Mouse (Mus musculus): ENCODE measurements around the gene Msx2. TPM values are rescaled to one million over a fixed set of nuclear protein-coding genes. Genes with fewer than 3 reads are reported as not detected.

The Msx2 gene
- polyA plus RNA-seq (2012): not detected in 2 replicates

- no peak for TF ChIP-seq TAL1 (IDR thresholded peaks at IDR 0.05; ENCODE audit: low read length)
- TF ChIP-seq GATA1 (IDR thresholded peaks at IDR 0.05; ENCODE audit: low read length): no peak
- no peaks in the 10 kb centered on the region for H3K4me1 ChIP-seq (ENCODE audit: control insufficient read depth)
- H3K9me3 ChIP-seq (ENCODE audit: control insufficient read depth, low read length): no peaks in the 10 kb centered on the region; the same call in 1 of the 2 replicates
- H3K36me3 ChIP-seq (ENCODE audit: control insufficient read depth): no peaks in the 10 kb centered on the region
- no peak within 1 kb of the TSS for H3K4me3 ChIP-seq (replicated peaks)
- peaks cover 93% of the 10 kb centered on the region for H3K27me3 ChIP-seq (ENCODE audit: control insufficient read depth)
Observed at GRCm38 (mm10) chr13:53472614-53473124, at the start of gene Msx2. Gene Msx2, minus strand, starts transcription at chr13:53473074.

GRCm38 (mm10) chr13:53521468-53521867, 48.6 kb upstream of the Msx2 start:
- Histone ChIP-seq H3K27me3 (ENCODE audit: control insufficient read depth) (no peaks in the 10 kb centered on the region), H3K4me1 (ENCODE audit: control insufficient read depth) (no peaks in the 10 kb centered on the region), H3K9me3 (ENCODE audit: control insufficient read depth, low read length) (peaks cover under 1% of the 10 kb centered on the region; the same call in 1 of the 2 replicates), H3K36me3 (ENCODE audit: control insufficient read depth) (no peaks in the 10 kb centered on the region), H3K4me3 (replicated peaks) (no peak overlapping the region)
- TF ChIP-seq GATA1 (IDR thresholded peaks at IDR 0.05; ENCODE audit: low read length) (no peak), TAL1 (IDR thresholded peaks at IDR 0.05; ENCODE audit: low read length) (no peak)

GRCm38 (mm10) chr13:53520343-53520937, 47.6 kb upstream of the Msx2 start:
- Histone ChIP-seq H3K4me3 (replicated peaks) (no peak overlapping the region), H3K4me1 (ENCODE audit: control insufficient read depth) (no peaks in the 10 kb centered on the region), H3K36me3 (ENCODE audit: control insufficient read depth) (no peaks in the 10 kb centered on the region), H3K9me3 (ENCODE audit: control insufficient read depth, low read length) (peaks cover 5% of the 10 kb centered on the region), H3K27me3 (ENCODE audit: control insufficient read depth) (no peaks in the 10 kb centered on the region)
- no peak for TF ChIP-seq GATA1 (IDR thresholded peaks at IDR 0.05; ENCODE audit: low read length)
- TF ChIP-seq TAL1 (IDR thresholded peaks at IDR 0.05; ENCODE audit: low read length): no peak

GRCm38 (mm10) chr13:53519727-53520126, 46.9 kb upstream of the Msx2 start:
- no peaks in the 10 kb centered on the region for H3K36me3 ChIP-seq (ENCODE audit: control insufficient read depth)
- H3K4me3 ChIP-seq (replicated peaks): no peak overlapping the region
- TF ChIP-seq GATA1 (IDR thresholded peaks at IDR 0.05; ENCODE audit: low read length) (no peak), TAL1 (IDR thresholded peaks at IDR 0.05; ENCODE audit: low read length) (no peak)
- peaks cover 5% of the 10 kb centered on the region for H3K9me3 ChIP-seq (ENCODE audit: control insufficient read depth, low read length)
- no peaks in the 10 kb centered on the region for H3K4me1 ChIP-seq (ENCODE audit: control insufficient read depth)
- H3K27me3 ChIP-seq (ENCODE audit: control insufficient read depth): no peaks in the 10 kb centered on the region

- no peaks in the 10 kb centered on the region for H3K27me3 ChIP-seq (ENCODE audit: control insufficient read depth)
- H3K9me3 ChIP-seq (ENCODE audit: control insufficient read depth, low read length): peaks cover 5% of the 10 kb centered on the region
- TF ChIP-seq TAL1 (IDR thresholded peaks at IDR 0.05; ENCODE audit: low read length): no peak
- TF ChIP-seq GATA1 (IDR thresholded peaks at IDR 0.05; ENCODE audit: low read length): no peak
Observed at GRCm38 (mm10) chr13:53518306-53518705, 45.4 kb upstream of the Msx2 start.

GRCm38 (mm10) chr13:53514574-53514973, 41.7 kb upstream of the Msx2 start:
- Histone ChIP-seq H3K36me3 (ENCODE audit: control insufficient read depth) (no peaks in the 10 kb centered on the region), H3K4me1 (ENCODE audit: control insufficient read depth) (peaks cover 2% of the 10 kb centered on the region), H3K4me3 (replicated peaks) (no peak overlapping the region), H3K27me3 (ENCODE audit: control insufficient read depth) (no peaks in the 10 kb centered on the region), H3K9me3 (ENCODE audit: control insufficient read depth, low read length) (peaks cover 5% of the 10 kb centered on the region)
- TF ChIP-seq TAL1 (IDR thresholded peaks at IDR 0.05; ENCODE audit: low read length): no peak
- no peak for TF ChIP-seq GATA1 (IDR thresholded peaks at IDR 0.05; ENCODE audit: low read length)

More at GRCm38 (mm10) chr13:53518306-53518705, 45.4 kb upstream of the Msx2 start:
- Histone ChIP-seq H3K4me3 (replicated peaks) (no peak overlapping the region), H3K36me3 (ENCODE audit: control insufficient read depth) (no peaks in the 10 kb centered on the region), H3K4me1 (ENCODE audit: control insufficient read depth) (peaks cover 2% of the 10 kb centered on the region)

GRCm38 (mm10) chr13:53511366-53511765, 38.5 kb upstream of the Msx2 start:
- H3K9me3 ChIP-seq (ENCODE audit: control insufficient read depth, low read length): peaks cover 4% of the 10 kb centered on the region
- no peak overlapping the region for H3K4me3 ChIP-seq (replicated peaks)
- no peaks in the 10 kb centered on the region for H3K36me3 ChIP-seq (ENCODE audit: control insufficient read depth)
- peaks cover 2% of the 10 kb centered on the region for H3K4me1 ChIP-seq (ENCODE audit: control insufficient read depth)
- H3K27me3 ChIP-seq (ENCODE audit: control insufficient read depth): no peaks in the 10 kb centered on the region
- TF ChIP-seq TAL1 (IDR thresholded peaks at IDR 0.05; ENCODE audit: low read length): no peak
- TF ChIP-seq GATA1 (IDR thresholded peaks at IDR 0.05; ENCODE audit: low read length): no peak

- Histone ChIP-seq H3K4me1 (ENCODE audit: control insufficient read depth) (no peaks in the 10 kb centered on the region), H3K4me3 (replicated peaks) (no peak overlapping the region), H3K27me3 (ENCODE audit: control insufficient read depth) (no peaks in the 10 kb centered on the region; the same call in 1 of the 2 replicates), H3K9me3 (ENCODE audit: control insufficient read depth, low read length) (no peaks in the 10 kb centered on the region), H3K36me3 (ENCODE audit: control insufficient read depth) (no peaks in the 10 kb centered on the region)
- TF ChIP-seq TAL1 (IDR thresholded peaks at IDR 0.05; ENCODE audit: low read length): no peak
- TF ChIP-seq GATA1 (IDR thresholded peaks at IDR 0.05; ENCODE audit: low read length): no peak
Observed at GRCm38 (mm10) chr13:53502406-53502805, 29.5 kb upstream of the Msx2 start.

GRCm38 (mm10) chr13:53501561-53502253, 28.8 kb upstream of the Msx2 start:
- Histone ChIP-seq H3K4me3 (replicated peaks) (no peak overlapping the region), H3K27me3 (ENCODE audit: control insufficient read depth) (no peaks in the 10 kb centered on the region; the same call in 1 of the 2 replicates), H3K36me3 (ENCODE audit: control insufficient read depth) (no peaks in the 10 kb centered on the region), H3K9me3 (ENCODE audit: control insufficient read depth, low read length) (no peaks in the 10 kb centered on the region), H3K4me1 (ENCODE audit: control insufficient read depth) (no peaks in the 10 kb centered on the region)
- TF ChIP-seq GATA1 (IDR thresholded peaks at IDR 0.05; ENCODE audit: low read length): no peak
- TF ChIP-seq TAL1 (IDR thresholded peaks at IDR 0.05; ENCODE audit: low read length): no peak
